Mouse (Mus musculus): ENCODE measurements at regions not wholly inside any gene's neighbourhood (a gene's known extent, or its start where the extent isn't known, plus 50 kb on each side); places are given as distances from the start of the nearest gene placed in this dataset.

DNA sequence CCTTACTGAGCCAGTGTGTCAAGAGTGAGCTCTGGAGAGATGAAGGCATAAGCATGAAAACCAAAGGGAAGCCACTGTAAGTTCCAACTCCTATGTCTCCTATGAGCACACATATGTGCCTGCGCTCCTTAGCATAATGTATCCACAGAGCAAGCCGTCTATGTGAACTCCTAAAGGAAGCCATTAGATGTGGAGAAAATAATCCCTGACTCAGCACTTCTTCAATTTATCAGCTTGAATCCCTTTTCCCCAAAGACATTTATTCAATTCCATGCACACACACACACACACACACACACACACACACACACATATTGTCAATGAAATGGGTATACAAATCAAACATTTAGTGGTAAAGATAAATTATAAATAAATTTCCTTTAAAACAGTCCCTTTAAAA lies 530.4 kb upstream of the Gm26657 start:
- no peaks in the 10 kb centered on the region for H3K27me3 ChIP-seq (ENCODE audit: control insufficient read depth, insufficient read depth, low read length)
- ATAC-seq (ENCODE audit: low FRiP score, low TSS enrichment), result no peak
- H3K9me3 ChIP-seq (ENCODE audit: control insufficient read depth, low read length), result no peaks in the 10 kb centered on the region
- DNase-seq (ENCODE audit: low spot score), result no peak
- H3K36me3 ChIP-seq (ENCODE audit: control insufficient read depth, insufficient read depth, low read length), result no peaks in the 10 kb centered on the region
- H3K4me2 ChIP-seq (replicated peaks; ENCODE audit: low read depth), result no peak overlapping the region
- H3K4me3 ChIP-seq (ENCODE audit: low read depth, low read length), result no peak overlapping the region
- TF ChIP-seq CTCF (IDR thresholded peaks at IDR 0.05; ENCODE audit: low read depth), result no peak
- TF ChIP-seq EP300 (optimal IDR thresholded peaks at IDR 0.05), result no peak
- WGBS, result 98% methylated on average over 2 of the region's 2 CpGs
- no peak overlapping the region for H3K27ac ChIP-seq (replicated peaks)
- no peaks in the 10 kb centered on the region for H3K4me1 ChIP-seq (replicated peaks; ENCODE audit: control insufficient read depth, insufficient read depth)
- no peak overlapping the region for H3K9ac ChIP-seq (ENCODE audit: low read length)

DNA sequence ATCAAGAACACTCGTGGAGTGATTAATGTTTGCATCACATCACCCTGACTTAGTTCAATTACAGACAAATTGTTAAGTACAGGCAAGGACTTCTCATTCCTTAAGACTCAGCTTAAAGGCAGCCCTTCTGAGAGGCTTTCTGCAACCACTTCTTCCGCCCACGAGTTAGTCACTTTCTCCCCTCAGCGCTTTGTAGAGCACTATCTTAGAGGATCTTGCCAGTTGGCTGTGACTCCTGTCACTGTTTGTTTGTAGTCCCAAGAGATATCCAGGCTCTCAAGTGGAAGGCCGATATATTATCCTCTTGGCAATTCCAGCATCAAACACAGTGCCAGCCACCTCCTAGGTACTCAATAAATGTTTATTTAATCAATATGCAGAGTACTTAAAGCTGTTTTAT lies 532.1 kb upstream of the Gm26657 start:
- TF ChIP-seq CTCF (IDR thresholded peaks at IDR 0.05; ENCODE audit: low read depth), result no peak
- TF ChIP-seq EP300 (optimal IDR thresholded peaks at IDR 0.05), result no peak
- Histone ChIP-seq H3K9me3 (ENCODE audit: control insufficient read depth, low read length) (no peaks in the 10 kb centered on the region), H3K4me3 (ENCODE audit: low read depth, low read length) (no peak overlapping the region), H3K4me2 (replicated peaks; ENCODE audit: low read depth) (no peak overlapping the region), H3K27me3 (ENCODE audit: control insufficient read depth, insufficient read depth, low read length) (no peaks in the 10 kb centered on the region), H3K4me1 (replicated peaks; ENCODE audit: control insufficient read depth, insufficient read depth) (no peaks in the 10 kb centered on the region), H3K27ac (replicated peaks) (no peak overlapping the region), H3K36me3 (ENCODE audit: control insufficient read depth, insufficient read depth, low read length) (no peaks in the 10 kb centered on the region), H3K9ac (ENCODE audit: low read length) (no peak overlapping the region)
- no peak for ATAC-seq (ENCODE audit: low FRiP score, low TSS enrichment)
- no peak for DNase-seq (ENCODE audit: low spot score)
- 46% methylated on average over 5 of the region's 5 CpGs for WGBS

DNA sequence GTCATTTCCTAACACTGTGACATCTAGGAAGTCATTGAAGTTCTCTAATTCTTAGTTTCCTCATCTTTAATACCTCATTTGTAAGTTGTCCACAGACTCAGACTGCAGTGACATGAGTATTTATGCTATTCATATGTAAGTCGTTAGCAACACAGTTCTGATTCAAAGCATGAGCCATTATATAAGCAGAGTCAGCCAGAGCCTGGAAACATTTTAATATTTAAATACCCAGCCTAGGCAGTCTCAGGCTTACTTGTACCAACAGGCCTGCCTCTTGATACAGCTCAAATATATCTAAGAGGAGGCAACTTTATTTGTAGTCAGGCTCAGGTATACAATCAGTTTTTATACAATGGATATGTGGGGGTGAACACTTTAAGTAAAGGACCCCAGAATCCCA lies 534.8 kb upstream of the Gm26657 start:
- Histone ChIP-seq H3K9ac (ENCODE audit: low read length) (no peak overlapping the region), H3K4me1 (replicated peaks; ENCODE audit: control insufficient read depth, insufficient read depth) (no peaks in the 10 kb centered on the region), H3K4me2 (replicated peaks; ENCODE audit: low read depth) (no peak overlapping the region), H3K27me3 (ENCODE audit: control insufficient read depth, insufficient read depth, low read length) (no peaks in the 10 kb centered on the region), H3K36me3 (ENCODE audit: control insufficient read depth, insufficient read depth, low read length) (no peaks in the 10 kb centered on the region), H3K9me3 (ENCODE audit: control insufficient read depth, low read length) (no peaks in the 10 kb centered on the region), H3K4me3 (ENCODE audit: low read depth, low read length) (no peak overlapping the region), H3K27ac (replicated peaks) (no peak overlapping the region)
- 38% methylated on average over 1 of the region's 1 CpGs for WGBS
- TF ChIP-seq CTCF (IDR thresholded peaks at IDR 0.05; ENCODE audit: low read depth) (no peak), EP300 (optimal IDR thresholded peaks at IDR 0.05) (no peak)
- DNase-seq (ENCODE audit: low spot score), result no peak
- ATAC-seq (ENCODE audit: low FRiP score, low TSS enrichment), result no peak

GRCm38 (mm10) chr4:56193365-56193764 lies 546.5 kb upstream of the Gm26657 start:
- 69% methylated on average over 2 of the region's 2 CpGs for WGBS

GRCm38 (mm10) chr4:56192516-56192915 lies 547.4 kb upstream of the Gm26657 start:
- Histone ChIP-seq H3K4me3 (ENCODE audit: low read depth, low read length) (no peak overlapping the region), H3K4me2 (replicated peaks; ENCODE audit: low read depth) (no peak overlapping the region), H3K27ac (replicated peaks) (no peak overlapping the region), H3K4me1 (replicated peaks; ENCODE audit: control insufficient read depth, insufficient read depth) (no peaks in the 10 kb centered on the region), H3K36me3 (ENCODE audit: control insufficient read depth, insufficient read depth, low read length) (no peaks in the 10 kb centered on the region), H3K9ac (ENCODE audit: low read length) (no peak overlapping the region), H3K27me3 (ENCODE audit: control insufficient read depth, insufficient read depth, low read length) (no peaks in the 10 kb centered on the region), H3K9me3 (ENCODE audit: control insufficient read depth, low read length) (no peaks in the 10 kb centered on the region)
- TF ChIP-seq EP300 (optimal IDR thresholded peaks at IDR 0.05) (no peak), CTCF (IDR thresholded peaks at IDR 0.05; ENCODE audit: low read depth) (no peak)
- 66% methylated on average over 5 of the region's 5 CpGs for WGBS
- ATAC-seq (ENCODE audit: low FRiP score, low TSS enrichment), result no peak
- DNase-seq (ENCODE audit: low spot score), result no peak

More at GRCm38 (mm10) chr4:56193365-56193764, 546.5 kb upstream of the Gm26657 start:
- TF ChIP-seq EP300 (optimal IDR thresholded peaks at IDR 0.05), result no peak
- TF ChIP-seq CTCF (IDR thresholded peaks at IDR 0.05; ENCODE audit: low read depth), result no peak
- Histone ChIP-seq H3K9me3 (ENCODE audit: control insufficient read depth, low read length) (no peaks in the 10 kb centered on the region), H3K27me3 (ENCODE audit: control insufficient read depth, insufficient read depth, low read length) (no peaks in the 10 kb centered on the region), H3K9ac (ENCODE audit: low read length) (no peak overlapping the region), H3K4me3 (ENCODE audit: low read depth, low read length) (no peak overlapping the region), H3K36me3 (ENCODE audit: control insufficient read depth, insufficient read depth, low read length) (no peaks in the 10 kb centered on the region), H3K27ac (replicated peaks) (no peak overlapping the region), H3K4me1 (replicated peaks; ENCODE audit: control insufficient read depth, insufficient read depth) (no peaks in the 10 kb centered on the region), H3K4me2 (replicated peaks; ENCODE audit: low read depth) (no peak overlapping the region)
- ATAC-seq (ENCODE audit: low FRiP score, low TSS enrichment), result peak; percentile 57; the same call in 1 of the 2 replicates
- peak; percentile 16 for DNase-seq (ENCODE audit: low spot score)

DNA sequence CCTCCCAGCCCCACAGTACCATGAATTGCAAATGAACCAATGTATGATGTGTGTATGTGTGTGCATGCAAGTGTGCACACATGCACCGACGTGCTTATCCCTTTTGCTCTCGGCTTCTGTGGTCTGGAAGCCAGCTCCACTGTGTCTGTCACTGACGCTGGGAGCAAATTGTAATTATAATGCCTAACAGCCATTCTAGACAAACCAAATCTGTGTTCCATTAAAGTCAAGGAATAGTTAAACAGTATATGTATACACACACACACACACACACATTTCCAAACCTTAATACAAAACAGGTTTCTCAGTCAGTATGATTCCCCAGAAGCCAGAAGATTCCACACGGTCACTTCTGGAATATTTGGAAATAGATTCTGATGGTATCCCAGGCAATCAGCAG lies 560.3 kb upstream of the Gm26657 start:
- no peak for DNase-seq (ENCODE audit: low spot score)
- Histone ChIP-seq H3K36me3 (ENCODE audit: control insufficient read depth, insufficient read depth, low read length) (no peaks in the 10 kb centered on the region), H3K27ac (replicated peaks) (no peak overlapping the region), H3K4me3 (ENCODE audit: low read depth, low read length) (no peak overlapping the region), H3K4me2 (replicated peaks; ENCODE audit: low read depth) (no peak overlapping the region), H3K9ac (ENCODE audit: low read length) (no peak overlapping the region), H3K27me3 (ENCODE audit: control insufficient read depth, insufficient read depth, low read length) (no peaks in the 10 kb centered on the region), H3K4me1 (replicated peaks; ENCODE audit: control insufficient read depth, insufficient read depth) (no peaks in the 10 kb centered on the region), H3K9me3 (ENCODE audit: control insufficient read depth, low read length) (no peaks in the 10 kb centered on the region)
- ATAC-seq (ENCODE audit: low FRiP score, low TSS enrichment), result no peak
- TF ChIP-seq EP300 (optimal IDR thresholded peaks at IDR 0.05) (no peak), CTCF (IDR thresholded peaks at IDR 0.05; ENCODE audit: low read depth) (no peak)
- 62% methylated on average over 5 of the region's 5 CpGs for WGBS

All from stomach, postnatal 0 days (tissue).